Mouse (Mus musculus) urinary bladder, adult 2 months (tissue): ENCODE measurements around the gene Cdk20. TPM values are rescaled to one million over a fixed set of nuclear protein-coding genes. Genes with fewer than 3 reads are reported as not detected.
"Not testable (repeated sequence)": the region's sequence is repeated elsewhere in the genome, so short reads cannot be mapped to it uniquely, and the experiment has no call there.

Experiments used
- DNase-seq: peaks from one replicate; pipeline ENCODE4 v3.0.0; 2022; ENCODE audit warnings: low spot score
- polyA plus RNA-seq: library from polyadenylated mRNA; depleted of rRNA; stranded (reverse); fragments of >200 nt; gene quantifications from 2 replicates; pipeline ENCODE4 v1.2.3, GENCODE M21; 2012

Gene Cdk20
- polyA plus RNA-seq, 1 experiment, result 8.2 TPM

DNA sequence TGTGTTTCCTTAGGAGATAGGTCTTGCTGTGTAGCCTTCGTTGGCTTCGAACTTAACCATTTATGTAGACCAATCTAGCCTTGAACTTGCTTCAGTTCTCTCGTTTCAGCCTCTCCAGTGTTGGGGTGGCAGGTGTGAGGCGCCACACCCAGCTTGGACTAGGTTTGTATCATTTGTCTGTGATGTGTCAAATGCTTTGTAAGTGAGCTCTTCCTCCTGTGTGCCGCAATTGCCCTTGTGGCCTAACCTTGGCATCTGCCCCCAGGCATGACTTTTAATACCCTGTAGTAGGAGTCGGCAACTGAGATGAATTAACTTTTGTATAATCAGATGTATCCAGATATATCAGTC lies 9.5 kb upstream of the Cdk20 start:
- DNase-seq, result no peak

DNA sequence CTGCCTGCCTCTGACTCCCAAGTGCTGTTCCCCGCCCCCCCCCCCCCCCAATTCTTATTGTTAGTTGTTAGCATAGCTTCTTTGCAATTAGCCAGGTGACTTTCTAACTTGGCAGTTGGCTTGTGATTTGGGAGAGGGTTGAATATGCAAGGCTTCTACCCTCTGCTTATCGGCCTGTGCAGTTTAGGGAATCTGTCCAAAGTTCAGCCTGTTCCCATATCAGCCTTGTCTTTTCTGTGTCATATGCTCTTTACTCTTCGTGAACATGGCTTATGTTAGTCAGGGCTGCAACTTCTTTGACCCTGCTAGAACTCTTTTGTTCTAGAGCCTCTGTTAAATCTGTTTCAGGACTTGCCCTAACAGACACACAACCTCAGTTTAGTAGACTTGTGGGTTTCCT lies 7.8 kb upstream of the Cdk20 start:
- DNase-seq, result no peak

DNA sequence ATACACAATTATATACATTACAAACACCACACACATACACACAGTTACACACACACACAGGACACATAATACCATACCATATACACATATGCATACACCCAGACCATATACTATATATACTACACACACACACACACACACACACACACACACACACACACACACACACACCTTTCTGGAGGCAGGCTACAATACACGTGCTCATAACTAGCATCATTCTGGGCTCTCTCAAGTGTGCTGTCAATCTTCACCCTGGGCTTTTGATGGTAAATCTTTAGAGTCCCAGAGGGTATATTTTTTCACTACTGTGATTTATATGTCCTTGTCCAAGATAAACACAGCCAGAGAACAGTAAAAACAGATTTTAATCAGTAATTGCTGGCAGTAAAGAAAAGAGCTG lies 6.8 kb upstream of the Cdk20 start:
- no peak for DNase-seq

DNA sequence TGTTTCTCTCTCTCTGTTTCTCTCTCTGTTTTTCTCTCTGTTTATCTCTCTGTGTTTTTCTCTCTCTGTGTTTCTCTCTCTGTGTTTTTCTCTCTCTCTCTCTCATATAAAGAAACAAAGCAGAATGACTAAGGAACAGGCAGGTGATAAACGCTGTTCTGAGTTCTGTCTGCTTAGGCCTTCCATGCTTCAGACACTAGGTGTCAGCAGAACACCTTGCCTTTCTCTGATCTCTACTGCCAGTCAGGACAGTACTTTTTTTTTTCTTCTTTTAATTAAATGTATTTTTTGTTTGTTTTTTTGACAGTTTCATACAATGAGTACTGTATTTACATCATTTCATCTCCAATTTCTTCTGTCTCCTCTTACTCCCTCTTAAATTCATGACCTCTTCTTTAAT lies 2.8 kb upstream of the Cdk20 start:
- DNase-seq, result no peak

DNA sequence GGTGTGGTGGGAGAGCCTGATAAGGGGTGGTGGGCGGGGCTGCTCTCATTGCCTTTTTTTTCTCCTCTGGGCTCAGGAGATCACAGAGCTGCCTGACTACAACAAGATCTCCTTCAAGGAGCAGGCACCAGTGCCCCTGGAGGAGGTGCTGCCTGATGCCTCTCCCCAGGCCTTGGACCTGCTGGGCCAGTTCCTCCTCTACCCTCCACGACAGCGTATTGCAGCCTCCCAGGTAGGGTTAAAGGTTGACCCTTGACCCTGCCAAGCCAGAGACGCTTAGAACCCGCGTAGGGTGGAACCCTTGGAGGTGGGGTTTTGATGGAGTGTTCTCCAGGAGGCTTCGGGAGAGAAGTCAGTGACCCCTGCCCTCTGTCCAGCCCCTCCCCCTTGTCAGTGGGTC lies 5.7 kb downstream of the Cdk20 start:
- no peak for DNase-seq

DNA sequence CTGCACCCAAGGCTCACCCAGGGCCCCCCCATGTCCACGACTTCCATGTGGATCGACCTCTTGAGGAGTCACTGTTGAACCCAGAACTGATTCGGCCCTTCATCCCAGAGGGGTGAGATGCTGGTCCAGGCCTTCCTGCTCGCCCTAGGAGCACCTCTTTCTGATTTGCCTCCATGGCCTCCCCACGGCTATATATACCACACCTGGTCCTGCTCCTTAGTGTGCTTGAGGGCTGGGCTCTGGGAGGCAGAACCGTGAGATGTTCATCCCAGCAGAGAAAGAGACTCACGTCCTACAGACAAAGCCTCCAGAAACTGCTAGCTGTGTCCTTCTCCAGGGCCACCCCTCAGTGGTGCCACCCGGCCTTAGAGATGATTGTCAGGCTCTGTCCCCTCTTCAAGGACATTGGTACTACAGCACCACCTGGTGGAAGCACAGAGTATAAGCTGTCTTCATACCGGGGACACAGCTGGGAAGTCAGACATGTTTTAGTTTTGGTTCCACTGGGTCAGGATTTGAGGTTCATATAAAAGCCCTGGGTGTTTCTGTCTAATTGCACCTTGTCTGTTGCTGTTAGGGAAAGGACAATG lies 6.8 kb downstream of the Cdk20 start:
- DNase-seq, result no peak

DNA sequence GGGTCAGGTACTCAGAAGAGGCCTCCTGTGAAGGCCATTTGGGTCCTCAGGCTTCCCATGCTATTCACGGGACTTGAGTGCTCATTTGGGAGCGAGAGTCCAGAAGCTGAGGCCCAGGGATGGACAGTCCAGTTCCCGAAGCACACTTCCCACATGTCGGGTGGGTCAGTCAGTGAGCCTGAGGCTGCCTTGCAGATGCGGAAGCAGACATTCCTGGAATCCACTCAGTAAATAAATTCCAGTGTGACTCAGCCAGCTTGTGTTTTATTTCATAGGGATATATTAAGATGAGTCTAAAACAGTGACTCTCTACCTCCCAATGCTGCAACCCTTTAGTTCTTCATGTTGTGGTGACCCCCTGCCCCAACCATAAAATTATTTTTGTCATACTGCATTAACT lies 7.4 kb downstream of the Cdk20 start:
- no peak for DNase-seq

DNA sequence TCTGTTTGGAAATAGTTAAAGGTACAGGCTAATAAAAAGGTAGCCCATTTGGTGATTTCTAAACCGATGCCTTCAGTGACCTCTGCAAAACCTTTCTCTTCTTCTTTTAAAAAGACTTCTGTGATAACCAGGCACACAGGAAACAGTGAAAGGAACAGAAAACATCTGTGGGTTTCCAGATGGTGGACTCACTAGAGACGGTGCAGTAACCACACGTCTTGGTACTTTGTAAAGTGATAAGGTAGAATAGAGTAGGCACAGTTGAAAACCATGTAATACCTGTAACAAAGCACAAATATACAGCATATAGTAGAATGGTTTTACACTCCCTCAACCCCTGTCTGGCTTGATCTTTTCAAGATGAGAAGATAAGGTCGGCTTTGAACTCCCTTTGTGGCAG lies 8.5 kb downstream of the Cdk20 start:
- DNase-seq, result no peak

DNA sequence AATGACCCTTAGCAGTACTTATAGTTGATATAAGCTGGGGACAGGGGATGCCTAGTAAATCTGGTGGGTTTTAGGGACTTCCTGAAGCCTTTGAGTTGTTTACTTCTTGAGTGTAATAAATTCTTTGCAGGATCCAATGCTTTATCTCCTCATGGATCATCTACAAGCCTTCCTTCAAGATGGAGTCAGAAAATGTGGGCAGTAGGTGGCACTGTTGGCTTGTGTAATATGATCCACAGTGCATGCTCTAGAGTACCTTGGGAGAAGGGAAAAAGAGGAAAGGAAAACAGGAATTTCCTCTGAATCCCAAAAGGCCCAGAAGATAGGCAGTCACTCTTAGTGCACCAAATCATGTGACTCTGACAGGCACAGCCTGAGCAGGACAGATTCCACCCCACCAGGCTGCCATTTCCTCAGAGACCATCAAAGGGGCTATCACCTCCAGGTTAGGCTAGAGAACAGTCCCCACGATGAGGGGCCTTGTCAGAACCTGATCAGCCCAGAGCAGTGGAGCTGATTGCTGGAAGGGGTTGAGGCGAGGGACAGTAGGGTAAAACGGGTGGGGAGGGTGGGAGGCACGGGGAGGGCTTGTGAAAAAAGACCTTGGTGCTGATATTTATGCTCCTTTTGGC lies 11.3 kb downstream of the Cdk20 start:
- no peak for DNase-seq

DNA sequence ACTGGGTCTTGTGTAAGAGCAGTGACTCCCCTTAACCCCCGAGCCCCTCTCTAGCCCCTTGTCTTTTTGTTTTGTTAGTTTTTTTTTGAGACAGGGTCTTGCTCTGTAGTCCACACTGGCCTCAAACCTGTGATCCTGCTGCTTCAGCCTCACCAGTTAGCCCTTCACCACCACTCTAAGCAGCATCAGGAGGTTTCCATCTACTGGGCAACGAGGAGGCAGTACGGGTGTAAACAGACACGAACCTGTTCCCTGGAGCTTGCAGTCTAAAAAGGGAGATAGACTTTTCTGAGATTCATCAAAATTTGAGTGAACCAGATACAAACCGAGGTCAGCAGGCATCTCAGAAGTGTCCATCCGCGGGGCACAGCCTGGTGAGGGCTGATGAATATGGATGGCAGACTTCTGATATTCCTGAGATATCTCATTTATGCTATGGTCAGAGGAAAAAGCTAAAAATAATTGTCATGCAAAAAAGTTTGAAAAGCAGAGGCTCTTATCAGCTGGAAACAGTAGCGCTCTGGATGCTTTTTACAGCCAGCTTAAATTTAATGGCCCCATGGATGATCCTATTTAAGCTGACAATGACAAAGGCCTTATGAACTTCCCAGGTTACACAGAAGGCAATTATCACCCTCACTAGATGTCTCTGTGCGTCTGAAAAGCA lies 13.3 kb downstream of the Cdk20 start:
- DNase-seq, result no peak

DNA sequence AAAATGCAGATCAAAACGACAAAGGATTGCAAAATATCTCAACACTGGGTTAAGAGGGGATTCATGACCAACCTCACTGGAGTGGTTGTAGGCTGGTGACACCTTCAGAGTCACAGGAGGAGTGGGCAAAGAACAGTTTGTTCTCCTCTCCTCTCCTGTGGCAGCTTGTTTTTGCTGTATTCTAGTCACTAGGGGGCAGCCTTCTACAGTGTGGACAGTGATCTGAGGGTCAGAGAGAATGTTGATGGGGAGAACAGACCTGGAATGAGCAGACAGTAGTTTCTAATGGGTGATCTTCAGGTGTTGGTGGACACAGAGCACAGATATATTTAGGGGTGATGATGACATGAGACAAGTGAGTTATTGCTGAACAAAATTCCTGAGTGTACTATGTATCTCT lies 15.8 kb downstream of the Cdk20 start:
- DNase-seq, result no peak

DNA sequence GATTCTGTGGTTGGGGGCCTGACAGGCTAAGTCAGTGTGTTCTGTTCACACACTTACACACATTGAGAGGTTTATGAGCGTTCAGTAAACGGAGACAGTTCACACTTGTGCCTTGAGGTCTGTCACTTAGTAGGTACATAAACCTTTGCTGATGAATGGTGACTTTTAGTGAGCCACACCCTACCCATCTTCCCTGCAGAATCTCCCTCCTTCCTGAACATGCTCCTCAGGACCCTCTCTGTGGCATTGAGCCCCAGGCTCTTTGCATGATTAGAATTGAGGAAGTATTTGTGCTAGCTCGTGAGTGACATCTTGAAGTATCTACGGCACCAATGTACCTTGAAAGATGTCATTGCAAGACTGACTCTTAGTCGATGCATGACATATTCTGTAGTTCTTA lies 16.6 kb downstream of the Cdk20 start:
- DNase-seq, result no peak

DNA sequence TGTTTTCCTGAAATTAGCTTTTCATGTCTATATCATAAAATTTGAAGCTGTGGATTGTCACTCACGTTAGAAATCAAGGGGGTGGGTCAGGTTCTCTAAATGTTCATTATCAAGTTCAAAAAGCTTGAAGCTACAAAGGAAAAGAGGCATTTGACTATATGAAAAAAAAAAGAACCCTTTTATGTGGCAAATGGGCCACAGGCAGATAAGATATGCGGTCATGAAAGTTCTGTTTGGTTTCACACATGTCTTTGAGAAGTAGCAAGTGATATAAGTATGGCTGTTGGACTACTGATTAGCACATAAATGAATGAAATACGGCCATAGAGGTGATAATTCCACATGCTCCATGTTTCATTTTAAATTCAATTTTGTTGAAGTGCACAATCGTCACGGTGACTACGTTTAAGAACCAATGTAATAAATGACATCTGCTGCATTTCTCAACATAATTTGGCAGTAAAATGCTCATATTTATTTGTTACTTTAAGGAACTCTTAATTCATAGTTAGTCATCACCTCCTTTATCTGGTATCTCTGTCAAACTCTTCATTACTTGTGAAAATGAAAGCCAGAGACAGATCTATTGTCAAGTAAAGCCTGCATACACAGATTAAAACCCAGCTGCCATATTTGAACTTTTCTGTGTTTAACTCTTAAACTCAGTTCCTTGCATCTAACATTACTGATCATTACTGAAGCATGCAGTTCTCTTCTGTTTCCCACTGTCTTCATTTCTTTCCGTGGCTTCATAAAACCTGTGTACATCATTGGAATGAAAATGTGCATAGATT lies 18.1 kb downstream of the Cdk20 start:
- DNase-seq, result no peak

DNA sequence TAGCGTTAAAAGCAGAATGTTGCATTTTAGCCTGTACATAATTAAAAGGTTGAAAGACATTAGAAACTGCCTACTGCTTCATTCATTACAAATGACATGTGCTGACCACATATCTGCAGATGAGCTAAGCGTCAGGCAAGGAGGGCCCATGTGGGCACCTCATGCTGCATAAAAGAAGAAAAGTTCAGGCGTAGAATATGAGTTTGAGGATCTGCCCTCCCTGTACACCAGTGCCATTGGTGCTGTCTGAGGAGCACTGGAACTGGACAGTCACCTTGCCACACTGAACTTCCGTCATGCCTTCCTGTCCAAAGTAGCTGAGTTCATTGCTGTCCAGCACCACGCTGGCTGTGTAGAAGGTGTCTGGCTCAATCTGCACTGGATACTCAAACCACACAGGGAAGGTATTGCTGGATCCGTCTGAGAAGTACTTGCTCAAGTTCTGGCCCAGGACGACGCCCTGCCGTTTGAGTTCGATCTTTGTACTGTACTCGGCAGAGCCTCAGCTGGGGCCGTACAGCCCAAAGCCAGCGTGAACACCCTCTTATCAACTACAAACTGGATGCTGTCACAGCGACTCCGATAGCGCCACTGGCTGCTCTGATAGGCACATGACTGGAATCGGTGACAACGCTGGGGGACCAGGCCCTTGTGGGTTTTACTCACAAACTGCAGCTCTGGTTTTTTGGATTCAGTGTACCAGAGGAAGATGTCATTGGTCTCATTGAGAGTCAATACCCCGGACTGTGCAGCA lies 25.3 kb downstream of the Cdk20 start:
- DNase-seq, result not testable (repeated sequence)

DNA sequence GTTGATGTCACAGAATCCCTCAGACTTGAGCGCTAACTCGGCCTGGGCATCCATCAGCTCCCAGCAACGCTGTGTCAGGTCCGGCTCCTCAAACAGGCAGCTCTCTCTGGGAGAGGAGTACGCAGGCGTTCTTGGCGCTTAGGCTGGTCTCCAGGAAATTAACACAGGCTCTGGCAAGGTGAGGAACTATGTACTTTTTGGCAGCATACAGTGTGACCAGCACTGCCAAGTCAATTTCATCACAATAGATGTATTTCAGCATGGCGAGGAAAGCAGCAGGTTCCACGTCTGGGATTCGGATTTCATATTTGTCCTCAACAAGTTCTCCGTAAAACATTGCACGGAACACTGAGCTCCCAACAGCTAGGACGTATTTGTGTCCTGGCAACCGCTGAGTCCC lies 26.1 kb downstream of the Cdk20 start:
- DNase-seq, result no peak

DNA sequence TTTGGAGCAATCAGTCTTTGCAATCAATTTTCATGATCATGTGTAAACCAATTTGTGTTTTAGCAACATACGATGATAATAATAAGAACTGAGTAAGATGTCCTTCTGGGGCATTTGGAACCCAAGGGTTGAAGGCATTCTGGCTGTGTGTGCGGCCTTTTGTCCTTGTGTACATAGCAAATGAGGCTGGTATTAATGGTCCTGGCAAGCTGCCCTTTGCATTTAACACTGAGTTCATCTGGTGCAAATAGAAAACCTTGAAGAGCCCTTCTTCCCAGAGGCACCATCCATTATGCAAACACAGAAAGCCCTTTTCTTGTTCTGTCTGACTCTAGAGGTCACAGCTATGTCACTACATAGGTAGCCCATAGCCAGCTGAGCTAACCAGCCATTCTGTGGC lies 30.5 kb downstream of the Cdk20 start:
- DNase-seq, result no peak

DNA sequence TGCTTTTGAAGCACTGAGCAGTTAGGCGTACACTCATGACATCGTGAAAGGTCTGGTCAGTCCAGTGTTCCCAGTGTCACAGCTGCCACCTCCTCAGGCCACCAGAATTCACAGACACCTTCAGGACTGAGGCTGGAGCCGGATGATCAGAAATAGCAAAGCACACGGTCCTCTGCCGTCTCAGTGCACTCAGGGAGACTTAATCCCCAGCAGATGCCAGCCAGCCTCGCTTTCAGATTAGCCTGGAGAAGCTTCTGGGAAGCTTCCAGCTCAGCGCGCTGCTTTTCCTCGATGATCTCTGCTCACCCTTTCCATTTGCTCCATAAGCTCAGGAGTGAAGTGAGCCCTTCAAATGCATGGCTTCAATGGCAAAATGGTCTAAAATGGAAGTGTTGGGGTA lies 33.1 kb downstream of the Cdk20 start:
- DNase-seq, result no peak

DNA sequence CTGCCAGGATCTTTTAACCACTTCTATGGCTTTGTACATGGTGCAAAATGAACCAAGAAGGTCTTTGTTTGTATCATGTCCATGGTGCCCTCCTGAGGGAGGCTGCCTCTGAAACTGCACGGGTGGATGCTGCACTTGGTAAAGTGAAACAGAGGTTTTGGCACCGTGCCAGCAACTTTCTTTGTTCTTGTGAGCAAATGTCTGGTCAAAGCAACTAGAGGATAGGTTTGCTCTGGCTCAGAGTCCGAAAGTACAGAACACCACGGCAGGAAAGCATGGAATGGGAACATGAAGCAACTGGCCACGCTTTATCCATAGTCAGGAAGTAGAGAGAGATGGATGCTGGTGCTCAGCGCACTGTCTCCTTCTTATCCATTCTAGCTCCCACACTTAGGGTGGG lies 35.8 kb downstream of the Cdk20 start:
- no peak for DNase-seq

DNA sequence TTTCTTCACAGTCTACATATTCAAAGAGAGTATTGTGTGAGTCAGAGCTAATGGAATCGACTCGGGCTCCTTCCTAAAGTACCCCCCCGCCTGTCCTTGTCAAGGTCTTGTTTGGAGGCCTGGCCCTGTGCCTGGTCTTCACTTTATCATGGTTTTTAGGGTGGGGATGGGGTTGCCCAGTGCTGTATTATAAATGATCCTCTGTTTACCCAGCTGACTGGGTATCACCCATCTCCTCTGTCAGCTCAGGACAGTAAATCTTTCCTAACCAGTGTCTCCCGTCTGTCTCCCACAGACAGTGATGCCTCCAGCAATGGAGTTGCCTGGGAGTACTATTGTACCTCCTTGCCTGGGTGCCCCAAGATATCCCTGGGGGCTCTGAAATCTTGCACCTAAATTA lies 45.9 kb downstream of the Cdk20 start:
- no peak for DNase-seq

DNA sequence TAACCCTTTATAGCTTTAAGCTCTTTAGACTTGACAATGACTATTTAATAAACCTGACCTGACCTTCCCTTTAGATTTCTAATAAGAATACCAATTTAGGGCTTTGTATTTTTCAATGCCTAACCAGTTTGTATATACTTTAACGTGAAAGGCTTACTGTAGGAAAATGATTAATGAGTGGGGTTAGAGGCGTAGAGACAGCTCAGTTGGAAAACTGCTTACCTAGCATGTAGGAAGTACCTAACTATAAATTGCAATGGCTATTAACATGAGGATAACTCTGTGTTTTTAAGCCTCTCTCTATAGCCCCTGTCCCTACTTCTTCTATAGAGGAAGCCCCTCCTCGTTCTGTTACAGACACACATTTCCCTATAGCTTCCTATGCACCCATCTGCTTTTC lies 47.8 kb downstream of the Cdk20 start:
- no peak for DNase-seq

DNA sequence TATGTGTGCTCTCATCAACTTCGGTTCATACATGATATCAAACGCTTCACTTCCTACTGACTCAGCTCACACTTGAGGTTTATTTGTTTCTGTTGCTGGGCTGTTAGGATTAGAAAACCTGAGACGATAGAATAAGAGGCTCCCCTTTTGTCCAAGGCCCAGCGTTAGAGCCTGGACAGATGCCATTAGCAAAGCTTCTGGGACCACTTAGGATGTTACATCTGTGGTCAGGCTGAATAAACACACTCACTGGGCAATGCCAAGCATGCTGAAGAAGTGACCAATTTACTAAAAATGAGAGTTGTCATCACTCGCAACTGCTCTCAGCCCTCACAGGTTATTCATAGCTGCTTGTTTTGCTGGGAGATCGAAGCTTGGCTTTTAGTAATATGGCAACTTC lies 57.8 kb downstream of the Cdk20 start:
- no peak for DNase-seq
